Mouse (Mus musculus) E14TG2a.4 (cell line): ENCODE results near the gene Gm44511.
"Not testable (repeated sequence)": the region's sequence is repeated elsewhere in the genome, so short reads cannot be mapped to it uniquely, and the experiment has no call there.

ENCODE experiments used
- H3K27me3 ChIP-seq: 2 replicates; pipeline ENCODE4 v1.6.1; 2014; ENCODE audit warnings: low read length, control low read depth; ENCODE audit not compliant: insufficient read depth
- H3K36me3 ChIP-seq: 2 replicates; pipeline ENCODE4 v1.6.1; 2014; ENCODE audit warnings: low read length, control low read depth; ENCODE audit not compliant: insufficient read depth
- H3K4me1 ChIP-seq: replicated peaks from 2 replicates; pipeline ENCODE4 v1.6.1; 2014; ENCODE audit warnings: low read depth, low read length, control low read depth
- H3K4me3 ChIP-seq: replicated peaks from 2 replicates; pipeline ENCODE4 v1.5.1; 2014; ENCODE audit warnings: mild to moderate bottlenecking, low read length
- H3K9me3 ChIP-seq: 2 replicates; pipeline ENCODE4 v1.6.1; 2014; ENCODE audit warnings: low read length, control low read depth
- CTCF ChIP-seq: conservative IDR thresholded peaks from 2 replicates; pipeline ENCODE4 v1.5.1; 2014; ENCODE audit warnings: low read length
- NANOG ChIP-seq: IDR thresholded peaks from 2 replicates; pipeline ENCODE4 v1.6.1; 2014; ENCODE audit warnings: borderline replicate concordance, low read length, mixed read lengths
- POU5F1 ChIP-seq: IDR thresholded peaks from 2 replicates; pipeline ENCODE4 v1.6.1; 2014; ENCODE audit warnings: low read length, borderline replicate concordance

The Gm44511 gene

GRCm38 (mm10) chr6:128843479-128843992 is 17.4 kb upstream of the Gm44511 start:
- Histone ChIP-seq H3K36me3 (no peaks in the 10 kb centered on the region), H3K4me1 (peaks cover 38% of the 10 kb centered on the region), H3K27me3 (peaks cover 15% of the 10 kb centered on the region), H3K4me3 (peak overlapping the region; percentile 94), H3K9me3 (no peaks in the 10 kb centered on the region)
- TF ChIP-seq CTCF (no peak), POU5F1 (no peak), NANOG (no peak)

- Histone ChIP-seq H3K9me3 (no peaks in the 10 kb centered on the region), H3K27me3 (peaks cover 15% of the 10 kb centered on the region), H3K4me1 (peaks cover 38% of the 10 kb centered on the region), H3K36me3 (no peaks in the 10 kb centered on the region), H3K4me3 (peak overlapping the region; percentile 94)
- no peak for TF ChIP-seq NANOG
- TF ChIP-seq POU5F1, result no peak
- no peak for TF ChIP-seq CTCF
Observed at GRCm38 (mm10) chr6:128842945-128843478, 16.9 kb upstream of the Gm44511 start.

GRCm38 (mm10) chr6:128842356-128842944 is 16.3 kb upstream of the Gm44511 start:
- H3K36me3 ChIP-seq, result no peaks in the 10 kb centered on the region
- peaks cover 38% of the 10 kb centered on the region for H3K4me1 ChIP-seq
- peaks cover 4% of the 10 kb centered on the region for H3K9me3 ChIP-seq
- peak overlapping the region; percentile 94 for H3K4me3 ChIP-seq
- H3K27me3 ChIP-seq, result peaks cover 15% of the 10 kb centered on the region
- TF ChIP-seq NANOG (no peak), CTCF (no peak), POU5F1 (no peak)

- no peaks in the 10 kb centered on the region for H3K36me3 ChIP-seq
- TF ChIP-seq POU5F1 (no peak), CTCF (no peak), NANOG (no peak)
- H3K4me3 ChIP-seq, result 0 out of 2 replicates have a peak overlapping the region, but pooled peaks have one; percentile 94
- peaks cover 38% of the 10 kb centered on the region for H3K4me1 ChIP-seq
- peaks cover 15% of the 10 kb centered on the region for H3K27me3 ChIP-seq
- H3K9me3 ChIP-seq, result peaks cover 13% of the 10 kb centered on the region
Observed at GRCm38 (mm10) chr6:128841327-128842089, 15.4 kb upstream of the Gm44511 start.

GRCm38 (mm10) chr6:128840669-128841068 is 14.6 kb upstream of the Gm44511 start:
- peaks cover 22% of the 10 kb centered on the region for H3K9me3 ChIP-seq

GRCm38 (mm10) chr6:128839921-128840320 is 13.8 kb upstream of the Gm44511 start:
- H3K9me3 ChIP-seq, result peaks cover 23% of the 10 kb centered on the region
- H3K27me3 ChIP-seq, result peaks cover 15% of the 10 kb centered on the region
- TF ChIP-seq POU5F1 (no peak), NANOG (no peak), CTCF (no peak)
- H3K36me3 ChIP-seq, result no peaks in the 10 kb centered on the region
- H3K4me3 ChIP-seq, result peak overlapping the region; percentile 90
- H3K4me1 ChIP-seq, result peaks cover 32% of the 10 kb centered on the region

More at GRCm38 (mm10) chr6:128840669-128841068, 14.6 kb upstream of the Gm44511 start:
- not testable (repeated sequence) for H3K36me3 ChIP-seq, H3K4me3 ChIP-seq
- Histone ChIP-seq H3K27me3 (peaks cover 15% of the 10 kb centered on the region), H3K4me1 (peaks cover 35% of the 10 kb centered on the region)

GRCm38 (mm10) chr6:128839266-128839771 is 13.2 kb upstream of the Gm44511 start:
- Histone ChIP-seq H3K4me1 (peaks cover 26% of the 10 kb centered on the region), H3K36me3 (no peaks in the 10 kb centered on the region), H3K9me3 (peaks cover 23% of the 10 kb centered on the region), H3K4me3 (peak overlapping the region; percentile 90), H3K27me3 (peaks cover 15% of the 10 kb centered on the region)
- TF ChIP-seq POU5F1 (no peak), CTCF (peak; percentile 65), NANOG (no peak)

- peaks cover 15% of the 10 kb centered on the region for H3K27me3 ChIP-seq
- peak overlapping the region; percentile 90 for H3K4me3 ChIP-seq
- TF ChIP-seq CTCF (no peak), NANOG (no peak), POU5F1 (no peak)
- no peaks in the 10 kb centered on the region for H3K36me3 ChIP-seq
- H3K4me1 ChIP-seq, result peaks cover 22% of the 10 kb centered on the region
- peaks cover 23% of the 10 kb centered on the region for H3K9me3 ChIP-seq
Observed at GRCm38 (mm10) chr6:128838342-128839265, 12.5 kb upstream of the Gm44511 start.
